Mouse (Mus musculus) v-Abl transformed pro-B cells (cell line): ENCODE results near the gene Atp7a.

Source experiments
- in situ Hi-C, 2 experiments: fragments of 400-800 bp; cut with MboI; formaldehyde crosslinking; loops; one replicate each; pipeline ENCODE4 v1.15.1; 2025; ENCODE audit not compliant: unreplicated experiment in 2 of 2

Gene Atp7a

GRCm38 (mm10) chrX:106026418-106027342 lies at the start of gene Atp7a:
Gene Atp7a (plus strand): TSS chrX:106027276.
- in situ Hi-C loops: loop anchor here (5.0 to 10.0 kb wide), 4 partner anchors 141 to 1448 kb away; no protein-coding TSS in a partner anchor

DNA sequence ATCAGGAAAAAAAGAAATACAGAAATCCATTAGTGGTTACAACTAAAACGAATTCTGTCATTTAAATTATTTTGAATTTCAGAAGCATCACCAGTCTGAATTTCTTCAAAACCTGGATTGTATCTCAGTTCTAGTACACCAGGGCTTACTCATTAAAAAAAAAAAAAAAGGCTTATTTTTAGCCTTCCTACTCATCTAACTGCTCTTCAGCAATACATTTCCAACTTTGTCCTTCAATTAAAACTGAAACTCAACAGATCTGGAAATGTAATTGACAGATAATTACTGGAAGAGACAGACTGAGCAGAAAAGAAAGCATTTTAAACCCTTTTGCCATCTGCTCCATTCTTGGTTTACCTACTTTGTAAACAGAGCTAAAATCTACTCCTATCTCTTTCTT lies 25.5 kb upstream of the Atp7a start:
- in situ Hi-C loops: loop anchor here (10.0 to 25.0 kb wide), 2 partner anchors 77 to 761 kb away; partner anchors contain the start of gene Atrx (in 1 of the 2)

- in situ Hi-C loops: loop anchor here in 1 of 2 experiments (5.0 to 25.0 kb wide), 3 partner anchors 83 to 836 kb away; partner anchors contain the start of gene Atrx
Observed at GRCm38 (mm10) chrX:106010762-106011161, 16.3 kb upstream of the Atp7a start.

- in situ Hi-C loops: loop anchor here in 1 of 2 experiments (5.0 to 25.0 kb wide), 3 partner anchors 84 to 837 kb away; partner anchors contain the start of gene Atrx
Observed at GRCm38 (mm10) chrX:106011465-106012159, 15.5 kb upstream of the Atp7a start, which contains the start of gene Magt1. Gene Magt1 (minus strand): TSS chrX:106011906.

- in situ Hi-C loops: loop anchor here in 1 of 2 experiments (5.0 to 25.0 kb wide), 3 partner anchors 85 to 838 kb away; partner anchors contain the start of gene Atrx
Observed at GRCm38 (mm10) chrX:106012559-106012958, 14.5 kb upstream of the Atp7a start.

DNA sequence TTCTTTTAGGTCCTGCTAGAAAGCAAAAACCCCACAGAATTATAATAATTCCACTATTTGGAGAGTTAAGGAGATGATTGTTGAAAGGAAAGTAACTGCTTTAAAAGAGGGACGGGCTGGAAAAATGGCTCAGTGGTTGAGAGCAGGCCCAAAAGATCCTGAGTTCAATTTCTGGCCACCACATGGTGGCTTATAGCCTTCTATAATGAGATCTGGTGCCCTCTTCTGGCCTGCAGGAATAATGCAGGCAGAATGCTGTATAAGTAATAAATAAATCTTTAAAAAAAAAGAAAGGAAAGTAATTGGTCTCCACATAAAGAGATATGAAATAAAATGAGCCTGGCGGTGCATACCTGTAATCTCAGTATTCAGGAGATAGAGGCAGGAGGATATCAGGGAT lies 13.9 kb upstream of the Atp7a start:
- in situ Hi-C loops: loop anchor here in 1 of 2 experiments (5.0 to 25.0 kb wide), 3 partner anchors 86 to 838 kb away; partner anchors contain the start of gene Atrx

GRCm38 (mm10) chrX:106014741-106015377 lies 12.2 kb upstream of the Atp7a start:
- in situ Hi-C loops: loop anchor here in 1 of 2 experiments (5.0 to 25.0 kb wide), 3 partner anchors 88 to 840 kb away; partner anchors contain the start of gene Atrx

DNA sequence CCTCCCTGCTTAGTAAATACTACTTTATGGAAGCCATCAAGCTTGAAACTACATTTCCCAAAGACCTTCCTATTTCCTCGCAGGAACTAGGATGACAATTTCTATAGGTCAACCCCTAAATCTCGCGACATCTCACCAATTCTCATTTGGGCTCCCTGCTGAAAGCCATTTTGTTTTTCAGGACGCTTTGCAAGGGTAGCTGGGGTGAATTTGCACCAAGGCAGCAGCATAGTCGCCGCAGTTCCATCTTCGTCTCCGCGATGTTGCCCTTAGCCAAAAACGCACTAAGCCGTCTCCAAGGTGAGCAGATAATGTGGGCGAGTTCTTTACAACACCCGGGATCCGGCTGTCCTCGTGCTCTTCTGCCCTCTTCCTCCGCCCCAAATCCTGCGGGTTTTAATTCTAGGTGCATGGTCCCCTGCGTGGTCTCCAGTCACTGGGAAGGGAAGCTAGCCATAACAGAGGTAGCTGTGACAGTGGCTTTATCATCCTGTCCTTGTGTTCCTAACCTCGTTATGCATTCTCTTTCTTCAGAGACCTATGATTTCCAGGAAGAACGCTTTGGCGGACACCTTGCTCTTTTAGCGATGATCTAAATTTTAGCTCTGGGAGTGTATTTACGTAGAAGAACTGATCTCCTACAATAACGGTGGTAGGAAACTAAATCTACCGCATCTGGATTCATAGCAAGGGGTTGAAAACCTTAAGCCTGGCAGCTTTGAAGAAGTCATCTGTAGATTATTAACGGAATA lies 11.3 kb upstream of the Atp7a start, which contains the start of gene Cox7b:
Cox7b (plus strand) TSS at position 130 of the 752 bp plus-strand sequence.
- in situ Hi-C loops: loop anchor here in 1 of 2 experiments (10.0 to 25.0 kb wide), 2 partner anchors 747 to 841 kb away; no protein-coding TSS in a partner anchor

- in situ Hi-C loops: loop anchor here in 1 of 2 experiments (10.0 to 25.0 kb wide), 2 partner anchors 745 to 842 kb away; no protein-coding TSS in a partner anchor
Observed at GRCm38 (mm10) chrX:106017102-106017501, 10.0 kb upstream of the Atp7a start.

DNA sequence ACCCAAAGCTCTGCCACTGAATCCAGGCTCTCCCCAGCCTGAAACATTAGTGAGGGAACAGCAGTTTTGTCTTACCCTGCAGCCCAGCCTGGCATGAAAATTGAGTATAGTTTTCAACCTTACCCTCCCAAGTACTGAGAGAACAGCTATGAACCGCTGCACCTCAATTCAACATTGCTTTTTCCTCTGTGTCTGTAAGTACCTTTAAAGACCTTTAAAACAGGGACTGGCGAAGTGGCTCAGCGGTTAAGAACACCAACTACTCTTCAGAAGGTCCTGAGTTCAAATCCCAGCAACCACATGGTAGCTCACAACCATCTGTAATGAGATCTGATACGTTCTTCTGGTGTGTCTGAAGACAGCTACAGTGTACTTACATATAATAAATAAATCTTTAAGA lies 9.6 kb upstream of the Atp7a start:
- in situ Hi-C loops: loop anchor here in 1 of 2 experiments (10.0 to 25.0 kb wide), 2 partner anchors 745 to 843 kb away; no protein-coding TSS in a partner anchor

GRCm38 (mm10) chrX:106027343-106027674 lies 233 bp downstream of the Atp7a start:
- in situ Hi-C loops: loop anchor here (5.0 to 10.0 kb wide), 4 partner anchors 140 to 1447 kb away; no protein-coding TSS in a partner anchor

DNA sequence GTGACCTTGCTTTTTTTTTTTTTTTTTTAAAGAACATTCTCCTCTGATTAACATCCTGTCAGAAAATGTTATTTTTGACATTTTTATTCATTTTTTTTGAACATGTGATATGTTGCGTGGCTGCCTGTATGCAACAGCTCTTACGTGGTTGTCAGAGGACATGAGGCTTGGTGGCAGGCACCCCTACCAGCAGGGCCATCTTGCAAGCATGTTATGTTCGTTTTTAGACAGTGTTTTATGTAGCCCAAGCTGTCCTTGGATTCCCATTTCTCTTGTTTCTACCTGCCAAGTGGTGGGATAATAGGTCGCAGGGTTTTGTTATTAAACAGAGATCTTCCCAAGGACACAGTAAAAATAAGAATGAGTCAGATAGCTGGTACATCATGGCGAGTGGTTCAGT lies 3.1 kb downstream of the Atp7a start:
- in situ Hi-C loops: no loop called here

DNA sequence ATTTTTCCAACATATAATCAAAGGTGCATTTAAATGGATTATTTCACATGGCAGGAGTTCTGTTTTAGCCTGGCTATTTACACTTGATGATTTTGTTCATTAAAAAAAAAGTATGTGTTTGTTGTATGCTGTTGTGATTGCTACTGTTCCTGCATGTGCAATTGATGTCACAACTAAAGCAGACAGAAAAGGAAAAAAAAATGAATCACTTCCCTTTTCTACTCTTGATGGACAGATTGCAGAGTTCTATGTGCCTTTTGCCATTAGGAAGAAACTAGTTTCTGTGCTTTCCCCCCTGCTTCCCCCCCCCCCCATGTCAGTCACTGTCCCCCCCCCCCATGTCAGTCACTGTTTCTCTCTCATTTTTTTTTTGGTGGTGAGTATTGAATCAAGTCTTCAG lies 4.0 kb downstream of the Atp7a start:
- in situ Hi-C loops: no loop called here

GRCm38 (mm10) chrX:106035727-106036126 lies 8.7 kb downstream of the Atp7a start:
- in situ Hi-C loops: no loop called here

DNA sequence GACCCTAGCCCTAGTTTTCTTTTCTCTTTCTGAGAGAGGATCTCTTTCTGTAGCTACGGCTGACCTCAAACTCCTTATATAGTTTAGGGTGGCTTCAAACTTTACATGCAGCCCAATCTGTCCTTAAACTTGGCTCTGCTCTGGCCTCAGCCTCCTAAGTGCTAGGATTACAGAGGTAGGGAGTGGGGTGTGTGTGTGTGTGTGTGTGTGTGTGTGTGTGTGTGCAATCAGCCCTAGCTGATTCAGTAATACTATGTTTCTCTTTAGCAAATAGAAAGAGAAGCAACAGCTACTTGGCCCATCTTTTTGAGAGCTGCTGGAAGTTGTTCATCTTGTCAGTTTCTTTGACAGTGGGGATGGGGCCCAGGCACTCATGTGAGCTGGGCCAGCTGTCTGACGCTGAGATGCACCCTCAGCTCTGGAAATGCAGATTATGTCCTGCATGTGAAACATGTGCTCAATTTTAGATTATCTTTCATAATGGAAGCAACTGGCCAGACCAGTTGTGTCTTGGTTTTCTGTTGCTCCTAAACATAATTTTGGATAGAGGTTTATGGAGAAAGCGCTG lies 10.2 kb downstream of the Atp7a start:
- in situ Hi-C loops: no loop called here

GRCm38 (mm10) chrX:106043863-106044617 lies 17.0 kb downstream of the Atp7a start:
- in situ Hi-C loops: no loop called here

GRCm38 (mm10) chrX:106045455-106045854 lies 18.4 kb downstream of the Atp7a start:
- in situ Hi-C loops: no loop called here

- in situ Hi-C loops: no loop called here
Observed at GRCm38 (mm10) chrX:106045928-106046327, 18.9 kb downstream of the Atp7a start.
